Mouse (Mus musculus): ENCODE measurements around the gene Pla2g5.

DNA sequence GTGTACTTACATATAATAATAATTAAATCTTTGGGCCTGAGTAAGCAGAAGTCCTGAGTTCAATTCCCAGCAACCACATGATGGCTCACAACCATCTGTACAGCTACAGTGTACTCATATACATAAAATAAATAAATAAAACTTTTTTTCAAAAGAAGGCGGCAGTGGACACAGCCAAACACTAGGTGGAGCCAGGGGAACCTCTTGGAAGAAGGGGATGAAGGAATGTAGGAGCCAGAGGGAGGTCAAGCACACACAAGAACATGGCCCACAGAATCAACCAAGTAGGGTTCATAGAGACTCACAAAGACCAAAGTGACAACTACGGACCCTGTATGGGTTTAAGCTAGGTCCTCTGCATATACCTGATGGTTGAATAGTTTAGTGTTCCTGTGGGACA, 38.6 kb downstream of the Pla2g5 start:
- TF ChIP-seq TAL1 (IDR thresholded peaks at IDR 0.05; ENCODE audit: low read length) (no peak), GATA1 (IDR thresholded peaks at IDR 0.05; ENCODE audit: low read length) (no peak)
